8 mouse cellular contexts compared by ENCODE assay signal in the genomic region with DNA sequence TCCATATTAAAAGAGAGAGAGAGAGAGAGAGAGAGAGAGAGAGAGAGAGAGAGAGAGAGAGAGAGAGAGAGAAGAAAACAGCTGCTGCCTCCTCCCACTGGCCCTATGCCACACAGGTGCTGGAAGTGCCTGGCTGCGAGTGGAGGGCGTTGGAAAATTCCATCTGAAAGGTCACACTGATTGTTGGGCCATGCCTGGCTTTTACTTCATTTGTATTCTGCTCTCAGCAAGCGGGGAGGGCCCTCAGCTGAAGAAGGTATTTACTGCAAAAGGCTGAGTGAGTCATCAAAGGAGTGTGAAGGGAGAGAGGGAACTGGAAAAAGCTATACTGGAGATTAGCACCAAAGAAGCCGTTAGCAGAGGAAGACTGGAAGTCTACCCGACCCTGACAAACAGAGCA.
A peak's percentile ranks its signal among the peaks of the same experiment; 100 is the strongest.
DNase-seq lines count a peak whose midpoint lies in the region; ATAC-seq and TF ChIP-seq lines count a peak whose summit lies in the region.

No protein-coding gene starts in this region.

- TF ChIP-seq CTCF in hindbrain, postnatal 0 days (IDR thresholded peaks at IDR 0.05; ENCODE audit: low read depth) = no peak

- no peak overlapping the region for H3K9ac ChIP-seq in hindbrain, embryonic 14.5 days
- H3K9ac ChIP-seq in hindbrain, postnatal 0 days (replicated peaks; ENCODE audit: low read length) = no peak overlapping the region
- no peak overlapping the region for H3K9ac ChIP-seq in midbrain, embryonic 15.5 days
- H3K9ac ChIP-seq in liver, embryonic 11.5 days (ENCODE audit: low read depth, low read length) = no peak overlapping the region

- H3K4me2 ChIP-seq in hindbrain, embryonic 14.5 days (replicated peaks) = no peak overlapping the region
- no peak overlapping the region for H3K4me2 ChIP-seq in hindbrain, postnatal 0 days (ENCODE audit: low read depth, low read length)
- H3K4me2 ChIP-seq in midbrain, embryonic 15.5 days = no peak overlapping the region
- H3K4me2 ChIP-seq in liver, embryonic 11.5 days = no peak overlapping the region

- ATAC-seq in hindbrain, embryonic 14.5 days (ENCODE audit: low FRiP score) = no peak
- no peak for ATAC-seq in hindbrain, postnatal 0 days
- ATAC-seq in midbrain, embryonic 15.5 days (replicated peaks) = no peak; the same call in 1 of the 2 replicates
- ATAC-seq in liver, embryonic 11.5 days (replicated peaks; ENCODE audit: low FRiP score) = no peak

- H3K27ac ChIP-seq in hindbrain, embryonic 14.5 days = peak overlapping the region; percentile 43; the same call in 1 of the 2 replicates
- no peak overlapping the region for H3K27ac ChIP-seq in hindbrain, postnatal 0 days
- 0 out of 2 replicates have a peak overlapping the region, but pooled peaks have one; percentile 26 for H3K27ac ChIP-seq in midbrain, embryonic 15.5 days
- no peak overlapping the region for H3K27ac ChIP-seq in liver, embryonic 11.5 days (ENCODE audit: low read depth, low read length)

- no peak for DNase-seq in hindbrain, embryonic 14.5 days (ENCODE audit: low spot score)
- DNase-seq in hindbrain, postnatal 0 days (ENCODE audit: low spot score) = no peak
- peak; percentile 30 for DNase-seq in MN1 (ENCODE audit: low spot score)
- DNase-seq in kidney, adult 8-10 months = peak; percentile 74 to 85
- DNase-seq in gastrocnemius, postnatal 25 days = no peak
- DNase-seq in liver, embryonic 11.5 days (ENCODE audit: low spot score) = no peak
- no peak for DNase-seq in cerebellum, postnatal 4 days (ENCODE audit: low spot score in 2 of 2)

- no peak overlapping the region for H3K4me3 ChIP-seq in hindbrain, embryonic 14.5 days (replicated peaks; ENCODE audit: low read length)
- no peak overlapping the region for H3K4me3 ChIP-seq in hindbrain, postnatal 0 days (ENCODE audit: low read length)
- H3K4me3 ChIP-seq in midbrain, embryonic 15.5 days = no peak overlapping the region
- no peak overlapping the region for H3K4me3 ChIP-seq in liver, embryonic 11.5 days (ENCODE audit: low read depth, low read length)

- H3K27me3 ChIP-seq in hindbrain, embryonic 14.5 days (ENCODE audit: control insufficient read depth, insufficient read depth, low read length) = no peaks in the 10 kb centered on the region
- no peaks in the 10 kb centered on the region for H3K27me3 ChIP-seq in hindbrain, postnatal 0 days (ENCODE audit: insufficient read depth, low read length)
- no peaks in the 10 kb centered on the region for H3K27me3 ChIP-seq in midbrain, embryonic 15.5 days (replicated peaks)
- H3K27me3 ChIP-seq in liver, embryonic 11.5 days (replicated peaks; ENCODE audit: control insufficient read depth, insufficient read depth, low read length) = no peaks in the 10 kb centered on the region

- H3K9me3 ChIP-seq in hindbrain, embryonic 14.5 days (ENCODE audit: control insufficient read depth, low read length) = no peaks in the 10 kb centered on the region
- H3K9me3 ChIP-seq in hindbrain, postnatal 0 days (ENCODE audit: low read length) = no peaks in the 10 kb centered on the region
- H3K9me3 ChIP-seq in midbrain, embryonic 15.5 days = no peaks in the 10 kb centered on the region
- no peaks in the 10 kb centered on the region for H3K9me3 ChIP-seq in liver, embryonic 11.5 days (ENCODE audit: control insufficient read depth, low read length)

- 30% methylated on average over 5 of the region's 5 CpGs for WGBS in hindbrain, embryonic 14.5 days
- 37% methylated on average over 5 of the region's 5 CpGs for WGBS in hindbrain, postnatal 0 days
- 10% methylated on average over 5 of the region's 5 CpGs for WGBS in midbrain, embryonic 15.5 days
- 30% methylated on average over 5 of the region's 5 CpGs for WGBS in liver, embryonic 11.5 days

- H3K36me3 ChIP-seq in hindbrain, embryonic 14.5 days (replicated peaks; ENCODE audit: control insufficient read depth, insufficient read depth) = no peaks in the 10 kb centered on the region
- no peaks in the 10 kb centered on the region for H3K36me3 ChIP-seq in hindbrain, postnatal 0 days (ENCODE audit: insufficient read depth, low read length)
- no peaks in the 10 kb centered on the region for H3K36me3 ChIP-seq in midbrain, embryonic 15.5 days (replicated peaks)
- H3K36me3 ChIP-seq in liver, embryonic 11.5 days (ENCODE audit: control insufficient read depth, insufficient read depth, low read length) = no peaks in the 10 kb centered on the region

- H3K4me1 ChIP-seq in hindbrain, embryonic 14.5 days (replicated peaks; ENCODE audit: control insufficient read depth, insufficient read depth, low read length) = peaks cover 13% of the 10 kb centered on the region
- peaks cover 9% of the 10 kb centered on the region; the same call in 1 of the 2 replicates for H3K4me1 ChIP-seq in hindbrain, postnatal 0 days (ENCODE audit: insufficient read depth, low read length)
- peaks cover 21% of the 10 kb centered on the region for H3K4me1 ChIP-seq in midbrain, embryonic 15.5 days
- H3K4me1 ChIP-seq in liver, embryonic 11.5 days (replicated peaks; ENCODE audit: control insufficient read depth, insufficient read depth, low read length) = no peaks in the 10 kb centered on the region

Comparison
In these comparisons a context has a peak if more than half of its experiments do, and no peak if none do; other contexts are left out.
1. H3K27ac ChIP-seq: peak in hindbrain, embryonic 14.5 days (single experiment) and midbrain, embryonic 15.5 days (single experiment); none in hindbrain, postnatal 0 days (single experiment) and liver, embryonic 11.5 days (single experiment).
2. DNase-seq: peak in MN1 (single experiment) and kidney, adult 8-10 months (2 of 2); none in hindbrain, embryonic 14.5 days (single experiment), hindbrain, postnatal 0 days (single experiment), gastrocnemius, postnatal 25 days (single experiment), liver, embryonic 11.5 days (single experiment) and cerebellum, postnatal 4 days (0 of 2).